Mouse (Mus musculus) urinary bladder, postnatal 25 days (tissue): ENCODE results near the gene Fnbp1.

Experiments
- DNase-seq: peaks from one replicate; pipeline ENCODE4 v3.0.0; 2022; ENCODE audit warnings: low spot score

Fnbp1 gene

GRCm38 (mm10) chr2:31096119-31096518, 45.7 kb downstream of the Fnbp1 start:
- no peak for DNase-seq

DNA sequence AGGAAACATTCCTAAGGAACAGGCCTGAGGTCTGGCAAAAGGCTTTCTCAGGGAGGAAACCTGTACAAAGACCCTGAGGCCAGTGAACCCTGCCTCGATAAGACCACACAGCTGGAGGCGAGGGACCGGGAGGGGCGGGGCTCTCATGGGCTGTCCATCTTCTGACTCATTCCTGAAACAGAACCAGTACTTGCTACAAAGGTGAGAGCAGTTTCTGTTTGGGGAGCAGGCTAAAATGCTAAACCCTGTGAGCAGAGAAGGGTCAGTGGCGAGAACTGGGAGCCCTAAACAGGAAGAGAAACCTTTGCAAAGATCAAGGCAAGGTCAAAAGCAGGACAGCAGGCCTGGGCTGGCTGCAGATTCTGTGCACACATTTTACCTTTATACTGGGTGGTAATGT, 47.2 kb downstream of the Fnbp1 start:
- no peak for DNase-seq

GRCm38 (mm10) chr2:31092939-31093338, 48.9 kb downstream of the Fnbp1 start:
- no peak for DNase-seq

DNA sequence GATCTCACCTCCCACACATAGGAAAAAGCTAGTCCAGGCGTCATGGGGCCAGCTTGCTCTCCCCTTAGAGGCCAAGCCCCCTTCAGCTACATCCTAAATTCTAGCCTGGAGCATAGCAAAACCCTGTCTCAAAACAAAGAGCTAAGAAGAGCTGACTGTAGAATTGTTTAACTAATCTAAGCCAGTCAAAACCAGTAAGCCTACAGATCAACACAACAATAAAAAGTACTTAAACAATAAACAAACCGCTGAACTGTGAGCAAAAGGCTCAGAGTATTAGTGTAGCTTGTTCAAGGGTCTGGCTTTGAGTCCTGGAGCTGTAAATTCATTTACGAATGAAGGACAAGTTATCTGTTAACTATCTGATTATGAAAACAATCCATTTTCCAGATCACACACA, 50.6 kb downstream of the Fnbp1 start:
- DNase-seq: no peak

DNA sequence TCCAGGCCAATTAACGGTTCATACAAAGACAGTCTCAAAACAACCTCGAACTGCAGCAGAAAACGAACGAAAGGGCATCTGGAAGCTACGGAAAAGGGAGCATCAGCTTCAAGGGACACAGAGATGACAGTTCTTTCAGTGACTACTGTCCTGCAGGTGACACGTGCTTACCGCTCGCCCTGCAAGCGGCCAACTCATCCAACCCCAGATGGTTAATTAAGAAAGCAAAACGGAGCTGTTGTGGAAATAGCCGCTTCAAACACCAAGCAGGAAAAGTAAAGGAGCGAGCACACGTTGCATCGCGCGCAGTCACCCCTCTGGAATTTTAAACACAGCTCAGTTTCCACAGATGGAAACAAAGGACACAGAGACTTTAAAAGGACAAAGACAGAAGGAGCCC, 52.2 kb downstream of the Fnbp1 start:
- DNase-seq: no peak

DNA sequence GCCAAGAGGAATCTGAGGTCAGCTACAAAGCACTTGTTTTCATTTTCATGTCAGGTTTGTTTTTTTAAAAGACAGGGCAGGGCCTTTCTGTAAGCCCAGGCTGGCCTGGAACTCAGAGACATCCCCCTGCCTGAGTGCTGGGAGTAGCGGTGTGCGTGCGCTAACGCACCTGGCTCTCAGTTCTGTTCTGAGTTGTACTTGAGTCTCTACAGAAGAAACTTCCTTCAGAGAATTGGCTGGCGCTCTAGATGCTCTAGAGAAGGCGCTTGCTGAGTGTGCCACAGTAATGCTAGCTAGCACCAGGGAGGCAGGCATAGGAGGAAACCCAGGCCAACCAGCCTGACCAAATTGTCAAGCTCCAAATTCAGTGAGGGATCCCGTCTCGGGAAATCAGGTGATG, 52.9 kb downstream of the Fnbp1 start:
- DNase-seq: no peak

DNA sequence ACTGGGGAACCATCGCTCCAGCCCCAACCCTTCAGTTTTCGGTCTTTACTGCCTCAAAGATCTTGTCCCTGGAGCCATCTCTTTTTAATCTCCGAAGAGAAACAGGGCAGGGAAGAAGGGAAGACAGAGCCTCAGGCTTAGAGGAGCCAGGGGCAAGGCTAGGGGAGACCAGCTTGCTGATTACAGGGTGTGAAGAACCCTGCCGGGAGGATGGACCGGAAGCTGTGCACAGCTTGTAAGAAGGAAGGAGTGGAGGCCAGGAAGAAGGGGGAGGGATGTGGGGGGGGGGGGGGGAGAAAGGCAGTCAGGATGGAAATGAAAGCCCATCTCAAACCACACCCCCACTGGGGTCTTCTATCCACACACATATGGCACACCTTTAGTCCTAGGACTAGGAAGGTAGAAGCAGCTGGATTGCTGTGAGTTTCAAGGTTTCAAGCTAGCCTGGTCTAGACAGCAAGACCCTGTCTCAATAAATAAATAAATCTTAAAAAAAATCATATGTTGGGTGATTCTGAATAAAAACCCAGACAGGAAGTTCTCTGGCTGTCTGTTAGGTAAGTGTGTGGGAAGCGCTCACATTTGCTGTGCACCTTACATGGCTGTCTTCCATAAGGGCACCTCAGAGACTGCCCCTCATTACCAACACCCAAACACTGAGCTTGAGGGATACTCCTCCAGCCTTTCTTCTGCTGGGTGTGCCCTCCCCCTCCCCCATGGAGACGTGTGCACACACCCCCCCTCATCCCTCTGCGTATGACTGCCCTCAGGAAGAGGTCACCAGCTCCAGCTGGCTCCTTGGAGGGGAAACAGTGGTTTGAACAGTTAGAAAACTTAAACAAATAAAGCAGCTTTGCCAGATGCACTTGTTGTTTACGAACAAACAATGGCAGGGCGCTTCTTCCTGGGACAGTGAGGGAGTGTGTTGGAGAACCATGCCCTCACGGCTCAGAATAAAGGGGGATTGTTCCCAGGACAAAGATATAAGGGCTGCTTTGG, 53.8 kb downstream of the Fnbp1 start:
- peak; percentile 19 for DNase-seq

- no peak for DNase-seq
Observed at GRCm38 (mm10) chr2:31087085-31087484, 54.7 kb downstream of the Fnbp1 start.

DNA sequence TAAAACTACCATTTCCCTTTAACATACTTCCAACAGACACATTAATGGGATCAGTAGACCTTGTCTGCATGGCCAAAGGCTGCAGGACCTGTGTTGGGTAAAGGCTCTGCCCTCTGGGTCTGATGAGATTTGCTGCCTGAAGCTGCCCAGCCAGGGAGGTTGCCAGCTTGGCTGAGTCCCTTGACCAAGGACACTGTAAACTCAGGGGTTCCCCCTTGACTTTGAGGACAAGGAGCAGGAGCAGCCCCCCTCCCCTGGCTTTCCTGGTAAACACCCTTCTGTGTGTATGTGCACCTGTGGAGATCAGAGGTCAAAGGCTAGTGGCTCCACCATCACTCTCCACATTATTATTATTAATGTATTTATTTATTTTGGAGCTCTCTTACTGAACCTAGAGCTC, 55.3 kb downstream of the Fnbp1 start:
- no peak for DNase-seq

DNA sequence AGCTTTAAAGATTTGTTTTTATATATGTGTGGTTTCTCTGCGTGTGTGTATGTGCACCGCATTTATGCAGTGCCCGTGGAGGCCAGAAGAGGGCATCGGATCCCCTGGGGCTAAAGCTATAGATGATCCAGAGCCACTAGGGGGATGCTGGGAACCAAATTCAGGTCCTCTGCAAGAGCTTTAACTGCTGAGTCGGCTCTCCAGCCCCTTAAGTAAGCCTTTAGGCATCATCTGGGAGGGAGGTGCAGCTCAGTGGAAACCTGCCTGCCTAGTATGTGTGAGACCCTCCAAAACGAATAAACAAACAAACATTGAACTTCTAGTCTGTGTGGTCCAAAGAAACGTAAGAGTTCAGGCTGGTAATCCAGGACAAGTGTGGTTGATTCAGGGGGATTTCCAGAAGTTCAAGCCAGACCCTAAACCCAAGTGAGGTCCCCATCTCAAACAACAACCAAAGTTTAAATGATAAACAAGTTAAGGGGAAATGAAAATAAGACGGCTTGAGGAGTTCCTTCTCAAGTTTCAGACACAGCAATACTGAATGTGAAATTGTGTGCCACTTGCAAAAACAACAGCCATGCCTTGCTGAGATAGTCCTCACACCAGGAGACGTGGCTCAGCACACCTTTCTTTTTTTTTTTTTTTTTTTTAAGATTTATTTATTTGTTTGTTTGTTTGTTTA, 57.5 kb downstream of the Fnbp1 start:
- no peak for DNase-seq

GRCm38 (mm10) chr2:31083372-31083771, 58.4 kb downstream of the Fnbp1 start:
- no peak for DNase-seq

GRCm38 (mm10) chr2:31082639-31083038, 59.2 kb downstream of the Fnbp1 start:
- no peak for DNase-seq

DNA sequence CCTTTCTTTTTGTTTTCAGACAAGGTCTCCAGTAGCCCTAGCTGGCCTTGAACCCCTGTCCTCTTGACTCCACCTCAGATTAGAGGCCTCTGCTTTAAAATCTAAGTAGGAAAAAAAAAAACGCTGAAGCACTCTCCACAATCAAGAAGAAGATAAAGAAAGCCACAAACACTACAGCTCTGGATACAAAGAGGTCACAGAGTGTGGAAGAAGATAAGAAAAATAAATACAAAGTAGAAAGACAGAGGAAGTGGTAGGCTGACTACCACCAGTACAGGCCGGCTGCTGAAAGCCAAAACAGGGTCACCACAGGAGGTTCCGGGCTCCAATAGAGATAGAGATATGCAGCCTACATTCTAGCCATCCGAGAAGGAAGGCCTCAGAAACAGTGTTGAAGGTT, 60.5 kb downstream of the Fnbp1 start:
- no peak for DNase-seq

DNA sequence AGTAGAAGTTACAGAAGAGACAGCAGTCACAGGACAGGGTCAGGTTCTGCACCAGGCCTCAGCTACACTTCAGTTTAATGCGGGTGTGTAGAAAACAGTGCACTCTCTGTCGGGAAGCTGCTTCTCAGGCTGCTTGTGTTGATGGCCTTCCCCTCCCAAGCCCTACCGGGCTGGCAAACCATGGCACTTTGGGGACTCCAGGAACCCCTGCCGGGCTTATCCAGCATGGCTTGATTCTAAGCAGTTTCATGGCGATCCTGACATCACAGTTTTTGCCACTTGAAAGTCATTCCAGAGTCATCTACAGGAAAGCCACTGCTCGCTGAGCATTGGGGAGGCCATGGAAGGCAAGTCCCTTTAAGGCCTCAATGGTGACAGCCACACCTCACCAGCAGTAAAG, 62.7 kb downstream of the Fnbp1 start:
- DNase-seq: no peak

DNA sequence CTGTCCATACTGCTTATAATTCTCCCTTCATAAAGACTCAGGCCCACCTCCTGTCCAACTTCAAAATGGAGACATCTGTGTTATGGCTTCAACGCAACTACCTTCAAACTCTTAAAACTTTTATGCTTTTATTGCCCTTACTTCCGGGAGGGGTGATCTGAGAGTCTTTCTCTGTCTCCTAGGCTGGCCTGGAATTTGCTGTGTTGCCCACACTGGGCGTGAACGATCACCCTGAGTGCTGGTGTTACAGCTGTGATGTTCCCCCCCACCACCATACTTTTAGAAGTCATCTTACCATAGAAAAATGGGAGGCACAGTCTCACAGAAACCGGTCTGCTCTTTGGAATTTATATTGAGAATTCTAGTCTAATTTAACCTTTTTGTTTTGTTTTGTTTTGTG, 64.2 kb downstream of the Fnbp1 start:
- no peak for DNase-seq

DNA sequence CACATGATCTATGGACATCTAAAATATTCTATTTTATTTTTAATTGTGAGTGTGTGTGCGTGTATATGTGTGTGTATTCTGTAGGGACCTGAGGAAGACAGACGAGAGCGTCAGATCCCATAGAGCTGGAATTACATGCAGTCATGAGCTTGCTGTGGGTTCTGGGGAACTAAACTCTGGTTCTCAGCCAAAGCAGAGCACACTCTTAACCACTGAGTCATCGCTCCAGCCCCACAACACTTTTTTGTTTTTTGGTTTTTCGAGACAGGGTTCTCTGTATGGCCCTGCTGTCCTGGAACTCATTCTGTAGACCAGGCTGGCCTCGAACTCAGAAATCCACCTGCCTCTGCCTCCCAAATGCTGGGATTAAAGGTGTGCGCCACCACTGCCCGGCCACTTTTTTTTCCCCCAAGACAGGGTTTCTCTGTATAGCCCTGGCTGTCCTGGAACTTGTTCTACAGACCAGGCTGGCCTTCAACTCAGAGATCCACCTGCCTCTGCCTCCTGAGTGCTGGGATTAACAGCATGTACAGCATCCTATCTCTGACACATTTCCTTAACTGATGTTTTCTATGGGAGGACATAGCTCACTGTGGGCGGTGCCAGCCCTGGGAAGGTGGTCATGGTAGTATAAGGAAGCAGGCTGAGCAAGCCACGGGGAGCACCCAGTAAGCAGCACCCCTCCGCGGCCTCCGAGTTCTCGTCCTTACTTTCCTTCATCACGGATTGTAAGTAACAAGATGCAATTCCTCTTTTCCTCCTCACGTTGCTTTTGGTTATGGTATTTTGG, 65.3 kb downstream of the Fnbp1 start:
- no peak for DNase-seq

DNA sequence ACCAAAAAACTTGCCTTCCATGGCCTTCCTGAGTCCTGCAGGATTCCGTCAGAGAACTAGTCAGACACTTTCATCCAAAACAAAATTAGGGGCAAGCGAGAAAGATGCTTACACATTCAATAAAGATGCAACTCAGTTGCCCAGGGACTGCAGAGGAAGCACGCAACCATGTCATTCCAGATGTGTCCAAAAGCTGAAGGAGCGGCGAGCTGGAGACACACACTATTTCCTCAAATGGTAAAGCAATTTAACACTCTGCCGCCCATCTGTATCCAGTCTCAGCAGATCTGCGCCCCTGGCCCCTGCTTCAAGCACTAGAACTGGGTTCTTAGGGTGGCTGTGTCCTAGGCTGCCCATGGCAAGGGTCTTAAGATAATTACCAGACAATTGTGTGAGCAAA, 66.0 kb downstream of the Fnbp1 start:
- no peak for DNase-seq

DNA sequence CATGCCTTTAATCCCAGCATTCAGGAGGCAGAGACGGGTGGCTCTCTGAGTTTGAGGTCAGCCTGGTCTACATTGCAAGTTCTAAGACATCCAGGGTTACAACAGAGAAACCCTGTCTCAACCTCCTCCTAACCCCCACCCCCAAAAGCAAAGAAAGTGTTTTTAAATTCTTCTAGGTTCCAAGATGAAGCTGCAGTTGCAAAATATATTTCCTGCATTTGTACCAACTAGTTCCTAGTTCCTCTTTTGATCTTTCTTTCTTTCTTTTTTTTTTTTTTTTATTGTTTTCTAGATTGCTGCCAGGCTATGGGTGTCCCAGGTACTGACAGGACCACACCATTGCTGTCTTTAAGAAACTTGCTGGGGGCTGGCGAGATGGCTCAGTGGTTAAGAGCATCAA, 66.6 kb downstream of the Fnbp1 start:
- DNase-seq: no peak

DNA sequence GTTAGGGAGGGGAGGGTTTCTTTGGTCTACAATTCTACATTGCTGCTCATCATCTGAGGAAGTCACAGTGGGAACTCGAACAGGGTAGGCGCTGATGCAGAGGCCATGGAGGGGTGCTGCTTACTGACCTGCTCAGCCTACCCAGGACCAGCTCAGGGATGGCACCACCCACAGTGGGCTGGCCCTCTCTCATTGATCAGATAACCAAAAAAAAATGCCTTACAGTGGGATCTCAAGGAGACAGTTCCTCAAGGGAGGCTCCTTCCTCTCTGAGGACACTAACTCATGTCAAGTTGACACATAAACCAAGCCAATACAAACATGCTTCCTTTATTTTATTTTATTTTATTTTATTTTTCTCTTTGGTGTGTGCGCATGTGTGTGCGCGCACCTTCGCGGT, 72.3 kb downstream of the Fnbp1 start:
- no peak for DNase-seq

DNA sequence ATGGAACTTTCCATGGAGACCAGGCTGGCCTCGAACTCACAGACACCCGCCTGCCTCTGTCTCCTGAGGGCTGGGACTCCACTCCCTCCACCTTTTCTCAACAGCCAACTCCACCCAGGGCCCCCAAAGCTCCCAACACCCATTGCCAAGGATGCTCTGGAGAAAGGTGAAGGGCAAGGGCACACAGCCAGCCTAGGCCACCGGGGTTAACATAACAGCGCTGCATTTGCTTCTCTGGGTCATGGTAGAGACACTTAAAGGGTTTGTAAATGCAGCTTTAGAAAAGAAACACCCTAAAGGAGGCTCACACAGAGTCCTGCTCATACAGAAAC, 72.7 kb downstream of the Fnbp1 start:
- DNase-seq: no peak

DNA sequence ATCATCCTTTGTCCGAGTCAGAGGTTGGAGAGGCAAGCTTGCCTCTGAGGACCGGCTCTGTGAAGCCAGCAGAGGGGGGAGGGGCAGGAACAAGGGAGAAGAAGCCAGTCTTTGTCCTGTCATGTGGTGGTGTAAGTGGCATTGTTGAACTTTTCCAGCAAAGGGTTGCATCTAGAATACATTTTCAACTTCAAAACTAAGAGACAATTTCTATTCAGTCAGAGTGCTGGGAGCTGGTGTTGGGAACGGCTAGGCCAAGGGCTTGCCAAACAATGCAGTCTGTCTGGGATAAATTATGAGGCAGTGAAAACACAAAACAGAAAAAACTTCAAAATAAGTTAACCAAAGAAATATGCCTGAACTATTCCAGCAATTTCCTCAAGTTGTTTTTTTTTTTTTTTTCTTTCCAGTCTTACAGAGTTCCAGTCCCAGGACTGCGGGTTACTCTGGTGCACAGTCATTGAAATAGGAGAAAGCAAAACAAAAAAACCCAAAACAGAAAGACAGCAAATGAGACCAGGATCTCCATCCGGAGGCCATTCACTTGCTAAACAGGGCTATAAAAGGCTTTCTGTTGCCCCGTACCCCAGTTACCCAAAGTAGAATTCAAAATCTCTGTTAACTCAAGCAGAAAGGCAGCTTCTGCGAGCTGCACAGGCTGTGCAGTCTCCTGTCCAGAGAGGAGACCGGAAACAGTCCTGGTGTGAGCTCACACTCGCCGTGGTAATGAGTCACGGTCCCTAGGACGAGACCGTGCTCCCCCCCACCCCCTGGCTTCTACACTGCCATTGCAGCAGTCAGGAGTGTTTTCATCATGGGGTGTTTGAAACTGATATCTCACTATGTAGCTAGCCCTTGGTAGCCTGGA, 73.3 kb downstream of the Fnbp1 start:
- DNase-seq: no peak
